Mouse (Mus musculus): ENCODE results near the gene Mdm2. TPM values are rescaled to one million over a fixed set of nuclear protein-coding genes. Genes with fewer than 3 reads are reported as not detected.

Gene Mdm2
- polyA plus RNA-seq, 1 experiment, result 83.0 TPM

DNA sequence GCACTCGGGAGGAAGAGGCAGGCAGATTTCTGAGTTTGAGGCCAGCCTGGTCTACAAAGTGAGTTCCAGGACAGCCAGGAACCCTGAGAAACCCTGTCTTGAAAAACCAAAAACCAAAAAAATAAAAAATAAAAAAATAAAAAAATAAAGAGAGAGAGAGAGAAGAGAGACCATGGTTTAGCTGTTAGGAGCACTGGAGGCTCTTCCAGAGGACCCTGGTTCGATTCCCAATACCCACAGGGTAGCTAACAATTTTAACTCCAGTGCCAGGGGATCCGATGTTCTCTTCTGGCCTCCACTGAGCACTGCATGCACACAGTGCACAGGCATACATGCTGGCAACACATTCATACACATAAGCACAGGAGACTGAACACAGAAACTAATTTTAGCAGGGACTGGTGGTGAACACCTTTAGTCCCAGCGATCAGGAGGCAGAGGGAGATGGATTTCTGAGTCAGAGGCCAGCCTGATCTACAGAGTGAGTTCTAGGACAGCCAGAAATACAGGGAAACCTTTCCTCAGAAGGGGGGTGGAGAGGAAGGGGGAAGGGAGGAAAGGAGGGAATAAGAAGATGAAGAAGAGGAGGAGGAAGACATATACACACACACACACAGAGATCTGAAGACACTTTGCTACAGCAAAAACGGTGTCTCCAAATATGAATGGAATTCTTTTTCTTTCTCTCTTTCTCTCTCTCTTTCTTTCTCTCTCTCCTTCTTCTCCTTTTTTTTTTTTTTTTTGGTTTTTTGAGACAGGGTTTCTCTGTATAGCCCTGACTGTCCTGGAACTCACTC, 42.5 kb upstream of the Mdm2 start:
- TF ChIP-seq POLR2A (IDR thresholded peaks at IDR 0.05; ENCODE audit: control insufficient read depth, extremely low read depth, insufficient read depth, low read length, poor library complexity) (no peak), CTCF (IDR thresholded peaks at IDR 0.05; ENCODE audit: borderline replicate concordance, control insufficient read depth, extremely low read depth, insufficient read depth, low read length, poor library complexity) (no peak)
- Histone ChIP-seq H3K27me3 (ENCODE audit: control insufficient read depth, insufficient read depth, low read length) (no peaks in the 10 kb centered on the region), H3K4me1 (replicated peaks; ENCODE audit: control insufficient read depth, insufficient read depth, low read length) (peaks cover 16% of the 10 kb centered on the region), H3K27ac (ENCODE audit: control insufficient read depth, insufficient read depth, low read length) (no peak overlapping the region), H3K4me3 (ENCODE audit: control insufficient read depth, insufficient read depth, low read length) (no peak overlapping the region), H3K36me3 (ENCODE audit: control insufficient read depth, insufficient read depth, low read length) (peaks cover 30% of the 10 kb centered on the region)
- WGBS, result 96% methylated on average over 5 of the region's 5 CpGs
- no peak for DNase-seq

DNA sequence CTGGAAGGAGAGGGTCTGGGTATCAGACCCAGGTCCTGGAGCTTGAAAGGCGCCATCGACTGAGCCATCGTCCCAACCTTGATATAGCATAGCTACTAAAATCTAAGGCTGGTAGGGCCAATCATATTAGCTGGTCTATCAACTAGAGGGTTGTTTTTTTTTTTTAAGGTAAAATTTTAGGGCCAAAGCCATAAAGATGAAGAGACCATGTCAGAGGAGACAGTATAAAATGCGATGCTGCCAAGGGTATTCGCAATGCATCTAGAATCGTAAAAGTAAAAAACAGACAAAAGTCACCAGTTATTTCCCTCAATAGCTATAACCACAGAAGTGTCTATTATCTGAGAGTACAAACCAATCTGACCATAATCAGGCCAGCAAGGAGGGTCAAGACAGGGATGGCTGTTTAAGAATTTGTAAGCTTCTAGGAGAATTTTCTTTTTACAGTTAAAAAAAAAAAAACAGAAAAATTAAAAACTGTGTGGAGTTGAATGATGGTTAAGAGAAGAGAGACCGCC, 41.8 kb upstream of the Mdm2 start:
- H3K4me1 ChIP-seq (replicated peaks; ENCODE audit: control insufficient read depth, insufficient read depth, low read length), result peaks cover 16% of the 10 kb centered on the region
- no peak overlapping the region for H3K4me3 ChIP-seq (ENCODE audit: control insufficient read depth, insufficient read depth, low read length)
- no peaks in the 10 kb centered on the region for H3K27me3 ChIP-seq (ENCODE audit: control insufficient read depth, insufficient read depth, low read length)
- 98% methylated on average over 7 of the region's 7 CpGs for WGBS
- TF ChIP-seq POLR2A (IDR thresholded peaks at IDR 0.05; ENCODE audit: control insufficient read depth, extremely low read depth, insufficient read depth, low read length, poor library complexity) (no peak), CTCF (IDR thresholded peaks at IDR 0.05; ENCODE audit: borderline replicate concordance, control insufficient read depth, extremely low read depth, insufficient read depth, low read length, poor library complexity) (no peak)
- no peak overlapping the region for H3K27ac ChIP-seq (ENCODE audit: control insufficient read depth, insufficient read depth, low read length)
- DNase-seq, result no peak
- H3K36me3 ChIP-seq (ENCODE audit: control insufficient read depth, insufficient read depth, low read length), result peaks cover 23% of the 10 kb centered on the region

DNA sequence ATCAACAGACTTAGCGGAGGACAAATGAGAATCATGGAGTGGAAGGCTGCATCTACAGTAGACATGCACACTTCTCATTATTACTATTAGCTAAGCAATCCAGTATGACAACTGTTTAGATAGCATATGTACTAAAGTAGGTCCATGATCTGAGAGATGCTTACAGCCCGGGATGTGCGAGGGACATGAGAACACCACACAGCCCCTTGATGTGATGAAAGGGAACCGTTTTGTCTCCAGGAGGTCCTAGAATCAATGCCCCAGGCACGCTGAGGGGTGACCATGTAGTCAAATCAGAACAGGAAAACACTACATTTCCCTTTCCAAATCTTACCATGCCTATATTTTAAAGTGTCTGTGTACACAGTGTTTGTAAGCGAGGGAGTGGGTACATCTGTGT, 41.2 kb upstream of the Mdm2 start:
- no peak overlapping the region for H3K27ac ChIP-seq (ENCODE audit: control insufficient read depth, insufficient read depth, low read length)
- no peaks in the 10 kb centered on the region for H3K27me3 ChIP-seq (ENCODE audit: control insufficient read depth, insufficient read depth, low read length)
- TF ChIP-seq CTCF (IDR thresholded peaks at IDR 0.05; ENCODE audit: borderline replicate concordance, control insufficient read depth, extremely low read depth, insufficient read depth, low read length, poor library complexity), result no peak
- no peak for TF ChIP-seq POLR2A (IDR thresholded peaks at IDR 0.05; ENCODE audit: control insufficient read depth, extremely low read depth, insufficient read depth, low read length, poor library complexity)
- DNase-seq, result no peak
- H3K4me1 ChIP-seq (replicated peaks; ENCODE audit: control insufficient read depth, insufficient read depth, low read length), result peaks cover 16% of the 10 kb centered on the region
- WGBS, result 99% methylated on average over 6 of the region's 6 CpGs
- H3K36me3 ChIP-seq (ENCODE audit: control insufficient read depth, insufficient read depth, low read length), result peaks cover 16% of the 10 kb centered on the region
- H3K4me3 ChIP-seq (ENCODE audit: control insufficient read depth, insufficient read depth, low read length), result no peak overlapping the region

- H3K4me1 ChIP-seq (replicated peaks; ENCODE audit: control insufficient read depth, insufficient read depth, low read length), result peaks cover 16% of the 10 kb centered on the region
- no peak for TF ChIP-seq CTCF (IDR thresholded peaks at IDR 0.05; ENCODE audit: borderline replicate concordance, control insufficient read depth, extremely low read depth, insufficient read depth, low read length, poor library complexity)
- no peak for TF ChIP-seq POLR2A (IDR thresholded peaks at IDR 0.05; ENCODE audit: control insufficient read depth, extremely low read depth, insufficient read depth, low read length, poor library complexity)
- H3K4me3 ChIP-seq (ENCODE audit: control insufficient read depth, insufficient read depth, low read length), result no peak overlapping the region
- 99% methylated on average over 14 of the region's 14 CpGs for WGBS
- no peaks in the 10 kb centered on the region for H3K27me3 ChIP-seq (ENCODE audit: control insufficient read depth, insufficient read depth, low read length)
- H3K27ac ChIP-seq (ENCODE audit: control insufficient read depth, insufficient read depth, low read length), result no peak overlapping the region
- DNase-seq, result no peak
- H3K36me3 ChIP-seq (ENCODE audit: control insufficient read depth, insufficient read depth, low read length), result peaks cover 15% of the 10 kb centered on the region
Observed at GRCm38 (mm10) chr10:117751282-117751610, 40.7 kb upstream of the Mdm2 start.

GRCm38 (mm10) chr10:117750529-117751281, 40.1 kb upstream of the Mdm2 start:
- DNase-seq, result no peak
- no peak overlapping the region for H3K4me3 ChIP-seq (ENCODE audit: control insufficient read depth, insufficient read depth, low read length)
- peaks cover 12% of the 10 kb centered on the region for H3K4me1 ChIP-seq (replicated peaks; ENCODE audit: control insufficient read depth, insufficient read depth, low read length)
- TF ChIP-seq CTCF (IDR thresholded peaks at IDR 0.05; ENCODE audit: borderline replicate concordance, control insufficient read depth, extremely low read depth, insufficient read depth, low read length, poor library complexity) (no peak), POLR2A (IDR thresholded peaks at IDR 0.05; ENCODE audit: control insufficient read depth, extremely low read depth, insufficient read depth, low read length, poor library complexity) (no peak)
- no peak overlapping the region for H3K27ac ChIP-seq (ENCODE audit: control insufficient read depth, insufficient read depth, low read length)
- peaks cover 15% of the 10 kb centered on the region for H3K36me3 ChIP-seq (ENCODE audit: control insufficient read depth, insufficient read depth, low read length)
- no peaks in the 10 kb centered on the region for H3K27me3 ChIP-seq (ENCODE audit: control insufficient read depth, insufficient read depth, low read length)
- WGBS, result 96% methylated on average over 5 of the region's 5 CpGs

- WGBS, result 95% methylated on average over 14 of the region's 14 CpGs
- no peak overlapping the region for H3K27ac ChIP-seq (ENCODE audit: control insufficient read depth, insufficient read depth, low read length)
- H3K27me3 ChIP-seq (ENCODE audit: control insufficient read depth, insufficient read depth, low read length), result no peaks in the 10 kb centered on the region
- peaks cover 15% of the 10 kb centered on the region for H3K36me3 ChIP-seq (ENCODE audit: control insufficient read depth, insufficient read depth, low read length)
- no peak for DNase-seq
- H3K4me3 ChIP-seq (ENCODE audit: control insufficient read depth, insufficient read depth, low read length), result no peak overlapping the region
- TF ChIP-seq CTCF (IDR thresholded peaks at IDR 0.05; ENCODE audit: borderline replicate concordance, control insufficient read depth, extremely low read depth, insufficient read depth, low read length, poor library complexity) (no peak), POLR2A (IDR thresholded peaks at IDR 0.05; ENCODE audit: control insufficient read depth, extremely low read depth, insufficient read depth, low read length, poor library complexity) (no peak)
- peaks cover 8% of the 10 kb centered on the region for H3K4me1 ChIP-seq (replicated peaks; ENCODE audit: control insufficient read depth, insufficient read depth, low read length)
Observed at GRCm38 (mm10) chr10:117749787-117750343, 39.3 kb upstream of the Mdm2 start.

Measured in thymus, adult 2 months (tissue).